Mouse (Mus musculus): ENCODE measurements around the gene Etfb. TPM values are rescaled to one million over a fixed set of nuclear protein-coding genes. Genes with fewer than 3 reads are reported as not detected.
A peak's percentile ranks its signal among the peaks of the same experiment; 100 is the strongest.

Gene Etfb
- polyA plus RNA-seq, 1 experiment from 2014 or later: 760 TPM

- Histone ChIP-seq H3K36me3 (replicated peaks; ENCODE audit: insufficient read depth, low read length) (no peaks in the 10 kb centered on the region), H3K9ac (replicated peaks) (no peak overlapping the region), H3K4me2 (ENCODE audit: low read depth, low read length) (no peak overlapping the region), H3K4me1 (ENCODE audit: insufficient read depth) (peaks cover 3% of the 10 kb centered on the region; the same call in 1 of the 2 replicates), H3K27me3 (ENCODE audit: insufficient read depth, low read length) (no peaks in the 10 kb centered on the region), H3K4me3 (ENCODE audit: low read depth, low read length) (no peak overlapping the region), H3K9me3 (ENCODE audit: low read length) (no peaks in the 10 kb centered on the region; the same call in 1 of the 2 replicates), H3K27ac (ENCODE audit: low read depth) (no peak overlapping the region)
- DNase-seq: no peak
- WGBS (ENCODE audit: insufficient replicate concordance): 81% methylated on average over 5 of the region's 5 CpGs
- no peak for ATAC-seq
- TF ChIP-seq EP300 (IDR thresholded peaks at IDR 0.05; ENCODE audit: low read depth): no peak
- TF ChIP-seq CTCF (IDR thresholded peaks at IDR 0.05; ENCODE audit: low read depth): no peak
Measured at GRCm38 (mm10) chr7:43434676-43435075, 9.2 kb upstream of the Etfb start.

- Histone ChIP-seq H3K4me1 (ENCODE audit: insufficient read depth) (peaks cover 20% of the 10 kb centered on the region), H3K9ac (replicated peaks) (no peak within 1 kb of the TSS), H3K9me3 (ENCODE audit: low read length) (no peaks in the 10 kb centered on the region; the same call in 1 of the 2 replicates), H3K4me2 (ENCODE audit: low read depth, low read length) (no peak within 1 kb of the TSS), H3K4me3 (ENCODE audit: low read depth, low read length) (no peak within 1 kb of the TSS), H3K27me3 (ENCODE audit: insufficient read depth, low read length) (no peaks in the 10 kb centered on the region), H3K27ac (ENCODE audit: low read depth) (no peak within 1 kb of the TSS), H3K36me3 (replicated peaks; ENCODE audit: insufficient read depth, low read length) (no peaks in the 10 kb centered on the region)
- DNase-seq (no peak), ATAC-seq (no peak)
- no peak for TF ChIP-seq EP300 (IDR thresholded peaks at IDR 0.05; ENCODE audit: low read depth)
- no peak for TF ChIP-seq CTCF (IDR thresholded peaks at IDR 0.05; ENCODE audit: low read depth)
- 49% methylated on average over 10 of the region's 10 CpGs for WGBS (ENCODE audit: insufficient replicate concordance)
Measured at GRCm38 (mm10) chr7:43436341-43437255, 7.3 kb upstream of the Etfb start, which contains the start of gene Nkg7. Nkg7 (plus strand) TSS chr7:43437073.

GRCm38 (mm10) chr7:43438611-43439010 is 5.3 kb upstream of the Etfb start:
- Histone ChIP-seq H3K27ac (ENCODE audit: low read depth) (no peak overlapping the region), H3K4me2 (ENCODE audit: low read depth, low read length) (no peak overlapping the region), H3K27me3 (ENCODE audit: insufficient read depth, low read length) (no peaks in the 10 kb centered on the region), H3K9ac (replicated peaks) (no peak overlapping the region), H3K36me3 (replicated peaks; ENCODE audit: insufficient read depth, low read length) (no peaks in the 10 kb centered on the region), H3K4me1 (ENCODE audit: insufficient read depth) (peaks cover 37% of the 10 kb centered on the region), H3K9me3 (ENCODE audit: low read length) (no peaks in the 10 kb centered on the region), H3K4me3 (ENCODE audit: low read depth, low read length) (no peak overlapping the region)
- ATAC-seq (no peak), DNase-seq (no peak)
- 47% methylated on average over 4 of the region's 4 CpGs for WGBS (ENCODE audit: insufficient replicate concordance)
- no peak for TF ChIP-seq CTCF (IDR thresholded peaks at IDR 0.05; ENCODE audit: low read depth)
- TF ChIP-seq EP300 (IDR thresholded peaks at IDR 0.05; ENCODE audit: low read depth): no peak

- Histone ChIP-seq H3K9ac (replicated peaks) (no peak within 1 kb of the TSS; the same call in 1 of the 2 replicates), H3K36me3 (replicated peaks; ENCODE audit: insufficient read depth, low read length) (no peaks in the 10 kb centered on the region), H3K27ac (ENCODE audit: low read depth) (peak within 1 kb of the TSS; percentile 18; the same call in 1 of the 2 replicates), H3K27me3 (ENCODE audit: insufficient read depth, low read length) (no peaks in the 10 kb centered on the region), H3K4me1 (ENCODE audit: insufficient read depth) (peaks cover 47% of the 10 kb centered on the region), H3K9me3 (ENCODE audit: low read length) (no peaks in the 10 kb centered on the region), H3K4me3 (ENCODE audit: low read depth, low read length) (no peak within 1 kb of the TSS), H3K4me2 (ENCODE audit: low read depth, low read length) (peak within 1 kb of the TSS; percentile 26; the same call in 1 of the 2 replicates)
- 65% methylated on average over 6 of the region's 6 CpGs for WGBS (ENCODE audit: insufficient replicate concordance)
- TF ChIP-seq EP300 (IDR thresholded peaks at IDR 0.05; ENCODE audit: low read depth): no peak
- TF ChIP-seq CTCF (IDR thresholded peaks at IDR 0.05; ENCODE audit: low read depth): no peak
- DNase-seq: no peak
- no peak for ATAC-seq
Measured at GRCm38 (mm10) chr7:43440482-43440881, 3.4 kb upstream of the Etfb start, which contains the start of gene Cldnd2. Cldnd2 (plus strand) TSS chr7:43440782.

- Histone ChIP-seq H3K4me2 (ENCODE audit: low read depth, low read length) (peak overlapping the region; percentile 26; the same call in 1 of the 2 replicates), H3K4me1 (ENCODE audit: insufficient read depth) (peaks cover 52% of the 10 kb centered on the region), H3K27ac (ENCODE audit: low read depth) (peak overlapping the region; percentile 18; the same call in 1 of the 2 replicates), H3K36me3 (replicated peaks; ENCODE audit: insufficient read depth, low read length) (no peaks in the 10 kb centered on the region), H3K9me3 (ENCODE audit: low read length) (no peaks in the 10 kb centered on the region), H3K9ac (replicated peaks) (no peak overlapping the region; the same call in 1 of the 2 replicates), H3K4me3 (ENCODE audit: low read depth, low read length) (no peak overlapping the region), H3K27me3 (ENCODE audit: insufficient read depth, low read length) (no peaks in the 10 kb centered on the region)
- no peak for ATAC-seq
- TF ChIP-seq CTCF (IDR thresholded peaks at IDR 0.05; ENCODE audit: low read depth) (no peak), EP300 (IDR thresholded peaks at IDR 0.05; ENCODE audit: low read depth) (no peak)
- DNase-seq: no peak
- WGBS (ENCODE audit: insufficient replicate concordance): 67% methylated on average over 3 of the region's 3 CpGs
Measured at GRCm38 (mm10) chr7:43441071-43441470, 2.8 kb upstream of the Etfb start.

- TF ChIP-seq EP300 (IDR thresholded peaks at IDR 0.05; ENCODE audit: low read depth) (no peak), CTCF (IDR thresholded peaks at IDR 0.05; ENCODE audit: low read depth) (no peak)
- H3K9ac ChIP-seq (replicated peaks): peak overlapping the region; percentile 79
- no peak for DNase-seq
Measured at GRCm38 (mm10) chr7:43442684-43443083, 1.2 kb upstream of the Etfb start.

More at GRCm38 (mm10) chr7:43442684-43443083, 1.2 kb upstream of the Etfb start:
- H3K4me1 ChIP-seq (ENCODE audit: insufficient read depth): peaks cover 64% of the 10 kb centered on the region
- no peak for ATAC-seq
- no peaks in the 10 kb centered on the region for H3K27me3 ChIP-seq (ENCODE audit: insufficient read depth, low read length)
- WGBS (ENCODE audit: insufficient replicate concordance): 7% methylated on average over 9 of the region's 9 CpGs
- H3K36me3 ChIP-seq (replicated peaks; ENCODE audit: insufficient read depth, low read length): 0 out of 2 replicates have a peak, but pooled peaks cover 2% of the 10 kb centered on the region
- H3K27ac ChIP-seq (ENCODE audit: low read depth): peak overlapping the region; percentile 98
- peak overlapping the region; percentile 95 for H3K4me2 ChIP-seq (ENCODE audit: low read depth, low read length)
- no peaks in the 10 kb centered on the region for H3K9me3 ChIP-seq (ENCODE audit: low read length)
- peak overlapping the region; percentile 64 for H3K4me3 ChIP-seq (ENCODE audit: low read depth, low read length)
